Mouse (Mus musculus) right cerebral cortex, adult 2 months (tissue): ENCODE measurements at regions not wholly inside any gene's neighbourhood (a gene's known extent, or its start where the extent isn't known, plus 50 kb on each side); places are given as distances from the start of the nearest gene placed in this dataset.

Source experiments
- DNase-seq, 2 experiments: peaks; one replicate each; pipeline ENCODE4 v3.0.0; 2021 to 2022; ENCODE audit warnings: low spot score in 2 of 2

DNA sequence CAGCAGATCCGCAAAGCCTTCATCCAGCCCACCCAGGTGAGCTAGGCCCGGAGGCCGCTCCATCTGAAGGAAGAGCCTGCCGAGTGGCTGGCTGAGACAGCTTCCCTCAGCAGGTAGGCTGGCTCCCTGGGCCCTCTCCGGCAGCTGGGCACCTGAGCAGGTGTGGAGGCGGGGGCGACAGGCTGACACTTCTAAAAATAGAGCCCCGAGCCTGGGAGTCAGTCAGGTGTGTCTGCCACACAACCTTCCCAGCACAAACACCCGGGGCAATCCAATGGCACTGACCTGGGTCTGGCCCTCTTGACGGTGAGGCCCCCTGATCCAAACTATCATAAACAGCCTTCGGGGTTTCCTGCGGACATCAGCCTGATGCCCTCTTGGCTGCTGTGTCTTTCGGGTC lies 58.5 kb downstream of the Zfp36l2 start:
- DNase-seq, result no peak

DNA sequence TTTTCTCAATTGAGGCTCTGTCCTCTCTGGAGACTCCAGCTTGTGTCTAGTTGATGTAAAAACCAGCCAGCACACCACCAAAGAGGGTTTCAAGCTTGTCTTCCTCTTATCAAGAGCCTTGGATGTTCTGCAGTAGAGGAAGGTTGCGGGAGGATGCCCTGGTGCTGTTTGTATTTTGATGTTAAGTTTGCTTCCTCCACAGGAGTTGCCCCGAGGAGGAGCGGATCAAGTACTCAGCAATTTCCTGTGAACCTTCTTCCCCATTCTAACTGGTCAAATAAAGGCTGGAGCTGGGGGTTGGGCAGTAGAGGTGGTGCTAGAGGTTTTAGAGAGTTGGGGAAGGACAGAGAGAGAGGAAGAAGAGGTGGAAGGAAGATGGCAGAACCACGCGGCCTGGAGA lies 59.5 kb downstream of the Zfp36l2 start:
- no peak for DNase-seq

DNA sequence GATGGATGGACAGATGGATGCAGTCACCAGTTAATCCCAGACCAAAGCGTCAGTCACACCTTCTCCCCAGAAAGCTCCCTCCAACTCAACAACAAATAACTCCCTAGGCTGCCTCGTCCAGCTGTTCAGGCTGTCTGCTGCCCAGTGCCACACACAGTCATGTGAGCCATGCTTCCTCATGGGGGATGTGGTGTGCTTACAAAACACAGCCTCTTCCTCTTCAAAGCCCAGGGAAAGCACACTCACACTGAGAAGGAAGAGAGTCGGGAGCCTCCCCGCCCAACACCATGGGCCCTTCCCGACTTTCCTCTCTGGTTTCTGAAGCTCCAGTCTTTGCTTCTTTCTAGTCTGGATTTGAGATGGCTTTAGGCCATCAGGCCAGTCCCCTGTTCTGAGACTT lies 61.6 kb downstream of the Zfp36l2 start:
- DNase-seq, result no peak

DNA sequence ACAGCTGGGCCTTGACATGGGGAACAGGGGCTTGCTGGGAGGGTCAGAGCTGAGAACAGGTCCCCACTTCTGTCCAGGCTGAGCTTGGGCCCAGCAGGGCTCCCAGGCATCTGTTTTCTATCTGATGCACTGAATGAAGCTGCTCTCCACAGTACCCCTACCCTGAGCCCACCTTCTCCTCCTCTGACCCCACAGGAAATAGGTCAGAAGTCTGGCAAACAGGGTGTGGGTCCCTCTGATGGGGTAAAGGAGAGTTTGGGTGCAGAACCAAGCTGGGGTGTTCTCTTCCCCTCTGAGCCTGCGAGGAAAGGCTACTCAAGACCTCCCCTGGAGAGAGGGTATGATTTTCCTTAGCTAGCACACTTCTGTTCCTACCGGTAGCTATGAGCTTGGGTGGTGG lies 64.6 kb downstream of the Zfp36l2 start:
- no peak for DNase-seq

DNA sequence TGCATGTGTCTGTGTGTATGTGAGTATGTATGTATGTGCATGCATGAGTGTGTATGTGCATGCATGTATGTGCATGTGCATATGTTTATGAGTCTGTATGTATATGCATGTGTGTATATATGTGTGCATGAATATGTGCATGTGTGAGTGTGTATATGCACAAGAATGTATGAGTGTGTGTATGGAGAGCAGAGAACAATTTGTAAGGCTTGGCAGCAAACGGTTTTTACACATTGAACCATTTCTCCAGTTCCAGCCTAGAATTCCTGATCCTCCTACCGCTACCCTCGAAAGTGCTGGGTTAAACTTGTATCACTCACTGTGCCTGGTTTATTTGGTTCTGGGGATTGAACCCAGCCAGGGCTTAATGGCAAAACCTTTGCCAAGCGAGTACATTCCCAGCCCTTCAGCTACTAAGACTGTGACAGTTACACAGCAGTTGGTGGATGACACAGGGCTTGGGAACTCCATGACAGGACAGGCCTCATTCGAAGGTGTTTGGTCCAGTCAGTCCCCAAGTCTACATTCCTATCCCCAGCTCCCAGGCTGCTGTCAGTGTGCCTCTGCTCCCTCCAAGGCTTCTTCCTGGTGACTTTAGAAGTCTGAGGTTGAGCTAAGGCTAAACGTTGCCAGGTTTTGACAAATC lies 65.1 kb downstream of the Zfp36l2 start:
- no peak for DNase-seq

DNA sequence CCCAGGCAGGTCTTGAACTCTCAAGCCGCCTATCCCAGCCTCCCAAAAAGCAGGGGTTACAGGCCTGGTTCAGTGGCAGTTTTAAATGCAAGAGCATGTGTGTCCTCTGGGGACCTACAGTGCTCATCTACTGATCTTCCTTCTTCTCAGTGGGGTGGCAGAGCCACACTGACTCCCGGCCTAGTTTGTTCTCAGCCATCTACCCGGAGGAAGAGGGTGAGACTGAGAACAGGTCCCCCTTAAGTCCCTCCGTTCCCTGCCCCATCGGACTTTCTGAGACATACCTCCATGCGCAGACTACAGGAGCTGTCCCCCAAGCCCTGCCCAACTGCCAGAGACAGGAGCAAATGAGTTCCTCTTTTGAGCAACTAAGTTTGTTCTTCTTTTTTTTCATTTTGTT lies 66.5 kb downstream of the Zfp36l2 start:
- no peak for DNase-seq

DNA sequence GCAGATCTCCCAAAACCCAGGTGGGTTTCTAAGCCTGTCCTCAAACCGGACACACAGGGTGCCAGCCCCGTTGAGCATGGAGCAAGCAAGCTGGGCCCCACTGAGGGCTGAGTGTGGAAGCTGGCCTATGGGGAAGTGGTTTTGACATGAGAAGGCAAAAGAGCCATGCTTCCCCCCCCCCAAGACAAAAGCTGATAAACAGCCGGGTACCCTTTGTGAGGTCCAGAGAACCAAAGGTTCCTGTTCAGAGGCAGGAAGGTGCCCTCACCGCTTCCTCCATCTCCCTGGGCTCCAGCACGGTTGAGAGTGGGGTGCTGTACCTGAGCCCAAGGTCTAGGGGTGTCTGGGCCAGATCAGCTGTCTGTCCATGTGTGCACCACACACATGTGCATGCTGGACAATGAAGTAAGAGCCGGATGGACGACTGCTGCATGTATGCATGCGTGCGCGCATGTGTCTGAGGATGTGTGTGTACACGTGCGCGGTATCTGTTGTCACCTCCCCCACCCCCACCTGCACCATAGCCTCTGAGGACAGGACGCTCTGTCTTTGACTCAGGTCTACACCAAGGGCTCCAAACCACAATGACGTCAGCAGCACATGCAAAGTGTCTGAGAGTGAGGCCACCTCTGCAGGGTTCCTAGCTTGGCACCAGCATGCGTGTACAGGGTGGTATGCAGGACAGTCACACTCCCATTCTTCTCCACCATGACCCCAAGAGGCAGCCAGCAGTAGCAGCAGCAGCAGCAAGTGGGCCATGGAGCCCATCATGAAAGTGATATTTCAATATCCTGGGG lies 68.3 kb downstream of the Zfp36l2 start:
- DNase-seq, result no peak

DNA sequence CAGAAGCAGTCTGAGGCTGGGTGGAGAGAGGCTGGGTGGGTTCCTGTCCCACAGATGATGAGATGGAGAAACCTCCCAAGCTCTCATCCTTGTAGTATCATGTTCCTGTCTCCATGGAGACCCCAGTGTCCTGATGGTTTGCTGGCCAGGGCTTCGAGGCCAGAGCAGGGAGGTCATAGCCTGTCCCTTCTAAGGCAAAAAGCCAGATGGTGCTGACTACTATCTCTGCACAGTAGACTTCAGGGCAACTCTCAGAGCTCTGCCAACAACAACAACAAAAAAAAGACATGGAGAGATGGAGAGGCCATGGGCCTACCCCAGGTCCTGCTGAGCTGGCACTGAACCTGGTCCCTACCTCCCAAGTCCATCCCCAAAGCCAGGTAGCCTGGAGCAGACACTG lies 69.0 kb downstream of the Zfp36l2 start:
- no peak for DNase-seq

DNA sequence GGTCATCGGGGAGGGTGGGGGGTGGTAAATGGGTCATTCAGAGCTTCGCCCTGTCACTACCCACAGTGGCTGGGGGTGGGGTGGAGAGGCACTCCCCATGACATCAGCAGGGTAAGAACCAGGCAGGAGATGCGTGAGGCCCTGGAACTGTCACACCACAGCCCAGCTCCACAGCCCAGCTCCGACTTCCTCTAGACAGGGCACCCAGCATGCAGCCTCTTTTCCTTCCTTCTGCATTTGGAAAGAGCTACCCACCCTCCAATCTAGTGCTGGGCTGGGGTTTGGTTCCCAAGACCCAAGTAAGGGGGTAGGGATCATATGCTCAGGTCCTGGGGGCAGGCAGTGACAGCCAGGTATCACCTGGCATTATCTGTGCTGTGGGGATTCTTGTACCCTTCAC lies 69.5 kb downstream of the Zfp36l2 start:
- no peak for DNase-seq

DNA sequence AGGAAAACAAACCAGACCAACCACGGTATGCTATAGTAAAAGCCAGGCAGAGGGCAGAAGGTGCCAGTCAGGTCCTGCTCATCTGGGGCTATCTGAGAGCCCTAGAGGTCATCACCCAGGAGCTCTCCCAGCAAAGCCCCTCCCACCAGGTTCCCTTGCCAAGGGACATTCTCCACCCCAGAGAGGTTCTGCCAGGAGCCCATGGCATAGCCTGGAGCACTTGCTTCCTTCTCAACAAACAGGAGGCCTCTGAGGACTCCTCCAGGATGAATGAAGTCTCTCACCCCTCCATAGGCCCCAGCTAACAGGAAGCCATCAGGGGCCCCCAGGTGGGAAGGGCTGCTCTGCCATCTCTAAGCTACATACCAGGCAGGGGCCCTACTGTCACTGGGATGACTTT lies 70.0 kb downstream of the Zfp36l2 start:
- DNase-seq, result no peak

DNA sequence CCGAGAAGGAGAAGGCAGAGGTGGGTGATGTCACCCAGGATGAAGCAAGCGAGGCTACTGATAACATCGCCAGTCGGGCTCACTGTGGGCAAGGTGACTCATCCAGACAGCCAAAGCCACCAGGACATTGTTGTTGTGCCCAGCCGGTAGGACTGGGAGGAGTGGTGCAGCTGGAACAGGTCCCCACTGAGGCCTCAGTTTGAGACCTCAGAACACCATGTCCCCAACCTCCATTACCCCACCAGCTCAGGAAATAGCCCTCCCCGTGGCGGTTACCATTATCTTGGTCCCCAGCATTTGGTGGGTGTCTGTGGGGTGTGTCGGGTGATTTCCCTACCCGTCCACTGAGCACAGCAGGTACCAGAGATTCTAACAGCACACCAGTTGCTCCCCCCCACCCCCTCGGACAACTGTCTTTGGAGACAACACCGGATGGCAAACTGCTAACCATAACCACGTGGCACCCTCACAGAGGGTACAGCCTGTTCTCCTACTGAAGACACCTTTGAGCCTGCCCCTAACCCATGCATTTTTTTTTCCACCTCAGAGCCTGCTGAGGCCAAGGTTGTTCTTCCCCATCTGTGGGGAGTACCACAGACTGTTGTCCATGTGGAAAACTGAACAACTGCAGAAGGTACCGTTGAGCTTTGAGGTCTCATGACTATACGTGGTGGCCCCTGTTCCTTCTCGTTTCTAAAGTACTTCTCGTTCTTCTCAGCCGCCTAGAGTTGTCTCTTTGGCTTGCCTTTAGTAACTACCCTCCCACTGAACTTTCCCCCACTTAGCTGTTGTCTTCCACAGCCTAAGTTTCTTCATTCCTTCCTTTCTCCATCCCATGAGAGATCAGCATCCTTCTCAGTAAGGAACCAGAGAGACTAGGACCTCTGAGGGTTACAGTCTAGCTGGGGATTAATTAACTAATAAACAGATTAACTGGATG lies 71.1 kb downstream of the Zfp36l2 start:
- DNase-seq, result no peak

DNA sequence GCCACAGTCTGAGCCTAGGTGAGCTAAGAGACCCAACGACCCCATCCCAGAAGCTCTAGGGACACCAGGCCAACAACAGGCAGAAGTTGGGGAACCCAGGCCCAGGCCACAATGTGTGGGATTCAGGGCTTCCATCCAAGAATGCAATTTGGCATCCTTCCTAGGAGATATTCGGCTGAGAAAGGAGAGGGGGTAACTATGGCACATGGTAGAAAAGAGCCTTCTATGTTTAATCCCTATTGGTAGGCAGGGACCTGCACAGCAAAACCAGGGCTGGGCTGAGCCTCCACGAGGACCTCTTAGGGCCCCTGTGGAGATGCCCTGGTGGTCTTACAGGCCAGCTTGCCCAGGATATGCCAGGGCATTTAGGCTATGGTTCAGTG lies 71.8 kb downstream of the Zfp36l2 start:
- DNase-seq, result no peak

DNA sequence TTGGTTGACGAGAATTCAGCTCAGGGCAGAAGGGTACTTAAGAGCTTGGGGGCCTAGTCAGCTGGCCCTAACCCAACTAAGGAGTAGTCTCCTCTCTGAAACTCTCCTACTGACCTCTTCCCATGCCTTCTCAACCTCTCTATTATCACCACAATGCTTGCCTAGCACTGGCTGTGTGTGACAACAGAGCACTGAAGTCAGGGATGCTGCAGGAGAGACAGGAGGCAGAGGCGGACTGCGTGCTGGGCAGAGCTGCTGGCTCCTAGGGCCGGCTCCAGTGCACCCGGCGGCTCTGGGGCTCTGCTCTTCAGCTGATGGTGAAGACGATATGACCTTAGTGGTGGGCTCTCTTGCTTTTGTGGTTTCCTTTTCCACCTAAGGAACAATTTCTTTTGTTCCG lies 72.6 kb downstream of the Zfp36l2 start:
- DNase-seq, result no peak

DNA sequence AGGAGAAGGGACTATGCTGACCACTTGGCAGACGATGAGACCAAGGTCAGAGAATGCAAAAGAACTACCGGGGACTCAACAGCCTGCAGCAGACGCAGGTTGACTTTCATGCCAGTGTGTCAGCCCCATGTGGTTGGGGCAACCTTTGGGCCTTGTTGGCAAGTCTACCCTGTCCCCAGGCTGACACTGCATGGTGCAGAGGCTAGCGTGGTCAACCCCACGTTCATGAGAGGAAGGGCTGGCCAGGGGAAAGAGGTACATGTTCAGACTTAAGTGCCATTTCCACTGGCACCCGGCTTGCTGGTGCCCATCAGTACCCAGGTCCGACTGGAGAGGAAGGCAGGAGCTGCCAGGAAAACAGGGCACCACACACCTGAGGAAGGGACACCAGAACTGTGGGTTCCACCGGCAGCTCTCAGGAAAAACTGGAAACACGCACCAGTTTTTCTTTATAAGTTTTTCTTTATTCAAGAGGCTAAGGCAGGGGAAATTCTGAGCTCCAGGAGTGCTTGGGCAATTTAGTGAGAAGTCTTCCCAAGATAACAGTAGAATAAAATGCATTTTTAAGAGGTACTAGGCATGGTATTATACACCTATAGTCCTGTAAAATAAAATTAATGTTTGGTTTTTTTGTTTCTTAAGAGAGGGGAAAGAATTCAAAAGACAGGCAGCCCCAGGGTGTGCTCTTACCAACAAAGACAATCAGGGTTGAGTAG lies 73.3 kb downstream of the Zfp36l2 start:
- no peak for DNase-seq

DNA sequence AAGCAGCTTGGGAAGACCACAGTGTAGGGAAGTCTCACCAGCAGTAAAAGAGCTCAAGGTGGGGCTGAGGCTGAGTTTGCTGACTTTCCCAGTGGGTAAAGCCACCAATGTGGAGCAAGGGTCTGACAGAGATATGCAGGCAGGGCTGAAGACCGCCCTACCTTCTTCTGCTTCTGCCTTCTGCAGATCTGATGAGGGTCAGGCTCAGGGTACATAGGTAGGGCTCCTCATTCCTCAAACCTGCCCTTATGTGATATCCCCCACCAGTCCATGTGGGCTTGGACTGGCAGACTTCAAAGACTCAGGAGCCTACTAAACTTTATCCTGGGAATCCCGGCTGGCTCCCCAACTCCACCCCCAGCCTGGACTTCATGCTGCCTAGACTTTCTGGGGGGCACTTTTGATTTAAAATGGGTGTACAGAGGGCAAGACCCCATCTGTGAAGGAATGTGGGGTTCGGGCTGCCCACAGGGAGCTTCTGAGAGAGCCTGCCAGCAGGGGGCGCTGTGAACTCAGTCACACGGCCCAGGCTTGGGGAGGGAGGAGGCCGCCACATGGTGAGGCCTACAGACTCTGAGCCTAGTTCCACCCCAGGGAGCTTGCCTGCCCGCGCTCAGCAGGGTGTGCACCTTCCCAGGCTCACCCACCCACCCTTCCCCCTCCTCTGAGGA lies 74.0 kb downstream of the Zfp36l2 start:
- peak; percentile 71 to 77 for DNase-seq

DNA sequence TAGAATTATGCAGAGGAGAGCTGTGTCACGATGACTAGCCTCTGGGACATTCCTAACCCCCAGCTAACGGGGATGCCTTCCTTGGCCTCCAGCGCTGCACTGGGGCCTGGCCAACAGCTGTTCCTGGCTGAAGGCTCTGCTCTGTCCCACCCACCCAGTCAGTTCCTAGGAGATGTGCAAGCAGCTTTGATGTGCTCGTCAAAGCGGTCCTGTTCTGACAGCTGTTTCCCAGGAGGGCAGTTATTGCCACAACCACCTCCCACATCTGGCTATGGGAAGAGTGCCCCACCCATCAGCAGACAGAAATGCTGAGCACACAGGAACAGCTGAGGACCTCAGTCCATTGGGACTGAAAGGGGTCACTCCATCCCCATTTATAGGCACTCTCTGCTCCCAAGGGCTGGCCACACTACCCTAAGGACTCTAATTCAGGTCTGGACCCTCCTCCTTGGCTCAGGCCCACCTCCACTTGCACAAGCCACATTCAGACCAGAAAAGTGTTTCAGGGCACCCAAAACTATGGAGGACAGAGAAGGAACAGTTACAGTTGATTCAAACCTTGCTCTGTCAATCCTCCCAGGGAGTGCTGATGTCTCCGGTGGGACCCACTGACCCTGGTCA lies 75.2 kb downstream of the Zfp36l2 start:
- DNase-seq, result no peak

DNA sequence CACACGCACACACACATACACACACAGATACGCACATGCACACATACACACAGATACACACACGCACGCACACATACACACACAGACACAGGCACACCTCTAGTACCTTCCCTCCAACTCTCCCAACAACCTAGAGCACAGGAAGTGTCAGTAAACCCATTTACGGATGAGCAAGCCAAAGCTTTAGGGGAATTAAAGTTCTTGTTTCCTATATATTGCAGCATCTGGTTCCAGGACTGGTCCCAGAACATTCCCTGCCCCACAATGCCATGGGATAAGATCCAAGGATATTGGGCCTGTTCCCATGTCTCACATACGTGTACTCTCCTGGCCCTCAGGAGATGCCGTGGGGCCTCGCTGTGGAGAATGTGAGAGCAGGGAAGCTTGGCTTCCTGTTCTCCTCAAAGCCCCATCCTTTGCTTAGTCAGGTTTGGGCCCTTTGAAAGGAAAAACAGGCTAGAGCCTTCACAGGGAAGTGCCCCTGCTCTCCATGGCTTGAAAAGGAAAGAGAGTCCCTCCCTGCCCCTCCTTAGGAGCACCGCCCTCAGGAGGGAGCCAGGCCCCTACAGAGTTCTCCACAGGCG lies 75.9 kb downstream of the Zfp36l2 start:
- DNase-seq, result no peak

DNA sequence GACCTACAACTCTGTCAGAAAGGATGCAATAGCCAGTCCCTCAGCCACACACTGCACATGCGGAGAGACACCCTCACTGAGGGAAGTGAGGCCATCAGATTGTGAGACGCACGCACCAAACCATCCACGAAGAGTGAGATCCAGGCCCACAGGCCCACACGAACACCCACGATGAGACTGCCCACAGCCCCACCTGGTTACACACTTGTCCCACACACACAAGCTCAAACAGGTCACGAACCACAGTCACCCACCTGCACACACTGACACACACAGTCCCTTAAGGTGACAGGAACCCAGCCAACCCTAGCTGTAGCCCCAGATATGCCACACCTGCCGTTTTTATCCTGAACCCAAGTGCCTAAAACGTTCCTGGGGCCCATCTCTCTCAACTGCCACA lies 76.8 kb downstream of the Zfp36l2 start:
- DNase-seq, result no peak

DNA sequence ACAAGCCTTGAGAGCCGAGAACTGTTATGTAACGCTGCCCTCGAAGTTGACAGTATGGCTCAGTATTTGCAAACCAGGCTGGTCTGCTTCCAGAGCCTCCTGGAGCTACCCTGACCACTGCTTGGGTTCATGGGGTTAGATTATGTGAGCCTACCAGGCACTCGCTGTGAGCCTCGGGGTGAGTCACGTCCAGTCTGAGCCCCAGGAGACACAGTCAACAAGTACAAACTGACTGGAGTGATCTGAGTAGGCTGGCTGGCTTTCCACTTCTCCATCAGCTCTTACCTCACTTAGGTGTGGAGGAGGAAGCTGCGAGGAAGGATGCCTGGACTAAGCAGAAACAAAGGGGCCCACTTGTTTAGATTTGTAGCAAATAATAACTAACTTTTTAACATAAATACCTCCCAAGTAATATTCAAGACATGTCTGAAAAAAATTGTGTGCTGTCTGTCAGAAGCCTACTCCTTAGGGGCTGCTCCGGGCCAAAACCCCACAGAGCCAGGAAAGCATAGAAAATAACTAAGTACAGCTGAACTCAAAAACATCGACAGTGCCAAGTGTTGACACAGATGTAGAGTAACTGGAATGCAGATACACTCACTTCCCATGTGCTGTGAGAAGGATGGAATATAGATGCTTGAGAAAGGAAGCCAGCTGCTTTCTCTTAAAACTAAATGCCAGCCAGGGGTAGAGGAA lies 77.6 kb downstream of the Zfp36l2 start:
- no peak for DNase-seq
